Mouse (Mus musculus): ENCODE measurements around the gene Olfr765. TPM values are rescaled to one million over a fixed set of nuclear protein-coding genes. Genes with fewer than 3 reads are reported as not detected.
"Not testable (repeated sequence)": the region's sequence is repeated elsewhere in the genome, so short reads cannot be mapped to it uniquely, and the experiment has no call there.

Olfr765 gene
- total RNA-seq (2021), result not detected

DNA sequence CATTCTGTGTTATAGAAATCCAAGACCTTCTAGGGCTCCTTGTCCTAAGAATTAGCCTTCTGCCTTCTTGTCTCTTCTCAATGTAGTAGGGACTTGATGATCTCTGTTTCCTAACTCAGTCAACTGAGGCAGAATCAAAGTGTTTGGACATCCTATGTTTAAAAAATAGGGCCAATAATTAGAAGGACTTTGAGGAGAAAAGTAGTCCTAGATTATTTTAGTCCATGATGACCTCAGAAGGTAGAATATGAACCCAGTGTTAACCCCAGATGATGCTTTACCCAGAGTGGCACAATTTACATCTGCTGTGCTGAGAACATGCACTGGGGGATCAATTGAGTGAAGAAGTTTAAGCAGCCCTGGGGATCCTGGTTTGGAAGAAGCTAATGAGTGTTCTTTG, at the start of gene Olfr765:
Gene Olfr765, minus strand, starts transcription at position 101 of the 400 bp plus-strand sequence.
- intact Hi-C loops (cut with DNase I); DNase-seq (ENCODE audit: low spot score in 2 of 2): not testable (repeated sequence)

GRCm38 (mm10) chr10:129099275-129099674, 49.5 kb upstream of the Olfr765 start, which contains the start of gene Olfr768:
Gene Olfr768 (minus strand): TSS chr10:129099375.
- intact Hi-C loops (cut with DNase I), result no loop called here
- DNase-seq (ENCODE audit: low spot score in 2 of 2), result no peak

DNA sequence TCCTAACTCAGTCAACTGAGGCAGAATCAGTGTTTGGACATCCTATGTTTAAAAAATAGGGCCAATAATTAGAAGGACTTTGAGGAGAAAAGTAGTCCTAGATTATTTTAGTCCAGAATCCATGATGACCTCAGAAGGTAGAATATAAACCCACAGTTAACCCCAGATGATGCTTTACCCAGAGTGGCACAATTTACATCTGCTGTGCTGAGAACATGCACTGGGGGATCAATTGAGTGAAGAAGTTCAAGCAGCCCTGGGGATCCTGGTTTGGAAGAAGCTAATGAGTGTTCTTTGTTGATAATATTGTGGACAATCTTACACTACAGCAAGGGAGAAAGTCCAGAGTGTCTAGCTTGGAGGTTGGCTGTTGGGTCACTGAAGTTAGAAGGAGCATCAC, 33.0 kb upstream of the Olfr765 start, which contains the start of gene Olfr767:
Gene Olfr767, minus strand, starts transcription at position 101 of the 400 bp plus-strand sequence.
- DNase-seq (ENCODE audit: low spot score in 2 of 2); intact Hi-C loops (cut with DNase I): not testable (repeated sequence)

GRCm38 (mm10) chr10:129068877-129069276, 19.1 kb upstream of the Olfr765 start, which contains the start of gene Olfr766-ps1:
Gene Olfr766-ps1 (minus strand): TSS chr10:129068977.
- intact Hi-C loops (cut with DNase I), result no loop called here

DNA sequence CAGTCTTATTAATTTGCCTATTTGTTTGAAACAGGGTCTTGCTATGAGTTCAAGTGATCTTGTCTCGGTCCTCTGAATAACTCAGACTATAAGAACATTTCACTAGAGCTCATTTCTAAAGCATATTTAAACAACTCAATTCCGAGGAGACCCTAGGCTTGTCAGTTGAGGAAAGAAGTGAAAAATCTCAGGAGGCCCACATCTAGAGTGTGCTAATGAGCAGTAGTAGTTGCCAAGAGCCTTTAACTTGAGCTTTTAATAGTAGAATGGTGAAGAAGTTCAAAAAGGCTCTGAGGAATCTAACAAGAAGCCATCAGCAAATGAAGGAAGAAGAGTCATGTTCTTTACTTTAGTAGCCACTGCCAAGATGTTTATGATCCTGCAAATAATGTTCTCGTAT, 10.0 kb downstream of the Olfr765 start, which contains the start of gene Olfr764-ps1:
Gene Olfr764-ps1, minus strand, starts transcription at position 101 of the 400 bp plus-strand sequence.
- intact Hi-C loops (cut with DNase I), result no loop called here
- no peak for DNase-seq (ENCODE audit: low spot score in 2 of 2)

More at GRCm38 (mm10) chr10:129068877-129069276, 19.1 kb upstream of the Olfr765 start, which contains the start of gene Olfr766-ps1:
- no peak for DNase-seq (ENCODE audit: low spot score in 2 of 2)

GRCm38 (mm10) chr10:129028343-129028742, 21.5 kb downstream of the Olfr765 start:
- no peak for DNase-seq (ENCODE audit: low spot score in 2 of 2)
- intact Hi-C loops (cut with DNase I), result no loop called here

- intact Hi-C loops (cut with DNase I), result loop anchor here (2.0 kb wide), 1 partner anchor 1067 kb away; no protein-coding TSS in a partner anchor
- peak; percentile 15 to 17 for DNase-seq (ENCODE audit: low spot score in 2 of 2)
Observed at GRCm38 (mm10) chr10:129026018-129026662, 23.7 kb downstream of the Olfr765 start.

GRCm38 (mm10) chr10:129023319-129023718, 26.5 kb downstream of the Olfr765 start:
- intact Hi-C loops (cut with DNase I), result no loop called here
- DNase-seq (ENCODE audit: low spot score in 2 of 2), result no peak

- DNase-seq (ENCODE audit: low spot score in 2 of 2), result no peak
- intact Hi-C loops (cut with DNase I), result no loop called here
Observed at GRCm38 (mm10) chr10:129014477-129014876, 35.3 kb downstream of the Olfr765 start.

GRCm38 (mm10) chr10:129011511-129011910, 38.3 kb downstream of the Olfr765 start:
- intact Hi-C loops (cut with DNase I); DNase-seq (ENCODE audit: low spot score in 2 of 2): not testable (repeated sequence)

- intact Hi-C loops (cut with DNase I), result no loop called here
- DNase-seq (ENCODE audit: low spot score in 2 of 2), result no peak
Observed at GRCm38 (mm10) chr10:129010288-129010841, 39.4 kb downstream of the Olfr765 start, which contains the start of gene Olfr763. Gene Olfr763 (plus strand): TSS chr10:129010791.

GRCm38 (mm10) chr10:129004032-129004920, 45.5 kb downstream of the Olfr765 start:
- intact Hi-C loops (cut with DNase I), result no loop called here

GRCm38 (mm10) chr10:128996523-128997040, 53.2 kb downstream of the Olfr765 start:
- intact Hi-C loops (cut with DNase I), result no loop called here
- no peak for DNase-seq (ENCODE audit: low spot score in 2 of 2)

More at GRCm38 (mm10) chr10:129004032-129004920, 45.5 kb downstream of the Olfr765 start:
- DNase-seq (ENCODE audit: low spot score in 2 of 2), result no peak

DNA sequence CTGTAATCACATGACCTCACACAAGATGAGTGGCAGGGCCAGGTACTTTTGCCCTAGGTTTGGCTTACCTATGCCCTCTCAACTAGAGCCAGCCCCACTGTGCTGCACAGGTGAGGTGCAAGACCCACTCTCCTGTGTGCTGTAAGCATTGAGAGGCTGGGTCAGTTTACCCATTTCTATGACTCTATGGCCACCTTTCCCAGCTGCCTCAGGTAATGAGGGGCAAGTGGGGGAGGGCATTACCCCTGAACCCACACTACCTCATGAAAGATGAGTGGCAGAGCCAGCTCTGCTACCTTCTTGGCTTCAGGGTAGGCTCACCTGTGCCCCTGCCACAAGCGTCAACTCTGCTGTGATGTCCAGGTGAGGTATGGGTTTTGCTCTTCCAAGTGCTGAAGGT, 54.0 kb downstream of the Olfr765 start:
- intact Hi-C loops (cut with DNase I), result no loop called here
- no peak for DNase-seq (ENCODE audit: low spot score in 2 of 2)

Other genes with a start within 250 kb of the Olfr765 start
- 10 to 100 TPM; 65.0 to 66.9 TPM for gene Dnajc14, start 245.9 kb downstream of the Olfr765 start, total RNA-seq (2021)
- gene Tmem198b, start 245.6 kb downstream of the Olfr765 start, total RNA-seq (2021), result 1 to 10 TPM; 8.4 to 8.5 TPM
- 10 to 100 TPM; 32.9 to 40.9 TPM for gene Sarnp, start 232.7 kb downstream of the Olfr765 start, total RNA-seq (2021)
- gene Ormdl2, start 228.4 kb downstream of the Olfr765 start, total RNA-seq (2021), result 1 to 10 TPM; 7.1 to 7.7 TPM
- gene Gdf11, start 158.3 kb downstream of the Olfr765 start, total RNA-seq (2021), result 10 to 100 TPM; 12.6 to 14.7 TPM
- gene Cd63, start 149.0 kb downstream of the Olfr765 start, total RNA-seq (2021), result 10 to 100 TPM; 59.5 to 64.6 TPM
- gene Rdh5, start 127.1 kb downstream of the Olfr765 start, total RNA-seq (2021), result 1 to 10 TPM; 6.7 to 7.0 TPM
- gene Bloc1s1, start 126.0 kb downstream of the Olfr765 start, total RNA-seq (2021), result 10 to 100 TPM; 85.2 to 95.4 TPM
- gene Itga7, start 116.2 kb downstream of the Olfr765 start, total RNA-seq (2021), result 10 to 100 TPM; 13.0 to 16.5 TPM
- not detected for gene Mettl7b, start 89.0 kb downstream of the Olfr765 start, total RNA-seq (2021)
- not detected for gene Olfr9, start 60.6 kb downstream of the Olfr765 start, total RNA-seq (2021)
- not detected for gene Olfr763, start 39.2 kb downstream of the Olfr765 start, total RNA-seq (2021)
- not detected for gene Olfr764-ps1, start 10.1 kb downstream of the Olfr765 start, total RNA-seq (2021)
- gene Olfr766-ps1, start 19.0 kb upstream of the Olfr765 start, total RNA-seq (2021), result not detected
- gene Olfr767, start 32.9 kb upstream of the Olfr765 start, total RNA-seq (2021), result not detected
- gene Olfr768, start 49.4 kb upstream of the Olfr765 start, total RNA-seq (2021), result not detected
- gene Olfr769, start 67.9 kb upstream of the Olfr765 start, total RNA-seq (2021), result not detected
- gene Olfr770, start 89.0 kb upstream of the Olfr765 start, total RNA-seq (2021), result not detected
- gene Olfr771, start 114.8 kb upstream of the Olfr765 start, total RNA-seq (2021), result not detected
- not detected for gene Olfr772, start 127.9 kb upstream of the Olfr765 start, total RNA-seq (2021)
- not detected for gene Olfr773, start 137.4 kb upstream of the Olfr765 start, total RNA-seq (2021)
- not detected for gene Olfr774, start 186.2 kb upstream of the Olfr765 start, total RNA-seq (2021)
- gene Olfr775, start 198.4 kb upstream of the Olfr765 start, total RNA-seq (2021), result not detected
- gene Olfr776, start 209.1 kb upstream of the Olfr765 start, total RNA-seq (2021), result not detected
- not detected for gene Olfr777, start 221.5 kb upstream of the Olfr765 start, total RNA-seq (2021)

Data from left cerebral cortex, postnatal 36 days (tissue).